Mouse (Mus musculus) hindbrain, embryonic 12.5 days (tissue): Measurements from ENCODE around the gene Pnkd. TPM values are rescaled to one million over a fixed set of nuclear protein-coding genes. Genes with fewer than 3 reads are reported as not detected.
A peak's percentile ranks its signal among the peaks of the same experiment; 100 is the strongest.

Experiments used
- ATAC-seq: fragments of 200-750 bp; cut with Nextera tagmentation; 2 replicates; pipeline ENCODE4 v1.8.0; 2017; ENCODE audit warnings: moderate TSS enrichment; ENCODE audit not compliant: low FRiP score
- H3K27ac ChIP-seq: fragments of 300-500 bp; sonication (generic); 2 replicates; pipeline ENCODE4 v1.5.1; 2016; ENCODE audit warnings: mild to moderate bottlenecking
- H3K27me3 ChIP-seq: fragments of 300-500 bp; sonication (generic); 2 replicates; pipeline ENCODE4 v1.6.1; 2016; ENCODE audit warnings: mild to moderate bottlenecking
- H3K36me3 ChIP-seq: fragments of 300-500 bp; sonication (generic); 2 replicates; pipeline ENCODE4 v1.6.1; 2016; ENCODE audit warnings: mild to moderate bottlenecking
- H3K4me1 ChIP-seq: fragments of 300-500 bp; sonication (generic); 2 replicates; pipeline ENCODE4 v1.6.1; 2016
- H3K4me2 ChIP-seq: fragments of 300-500 bp; sonication (generic); replicated peaks from 2 replicates; pipeline ENCODE4 v1.6.1; 2016; ENCODE audit warnings: mild to moderate bottlenecking
- H3K4me3 ChIP-seq: fragments of 300-500 bp; sonication (generic); 2 replicates; pipeline ENCODE4 v1.5.1; 2016; ENCODE audit warnings: mild to moderate bottlenecking
- H3K9ac ChIP-seq: fragments of 300-500 bp; sonication (generic); 2 replicates; pipeline ENCODE4 v1.6.1; 2016; ENCODE audit warnings: mild to moderate bottlenecking, moderate library complexity
- H3K9me3 ChIP-seq: fragments of 300-500 bp; sonication (generic); replicated peaks from 2 replicates; pipeline ENCODE4 v1.6.1; 2016; ENCODE audit warnings: mild to moderate bottlenecking
- WGBS: fragments of 180-500 bp; shearing (Covaris S2); methylation state at CpG from one replicate; pipeline ENCODE4 v1.1.7; 2016; 5-methylcytosine and 5-hydroxymethylcytosine counted together
- polyA plus RNA-seq: library from polyadenylated mRNA; unstranded; fragments of >200 nt; fragmentation: Nextera tagmentation; extraction: Ambion mirVana; gene quantifications from 2 replicates; pipeline ENCODE4 v1.2.1, GENCODE M21; 2016

Gene Pnkd
- polyA plus RNA-seq, 1 experiment from 2014 or later, result 94.0 TPM

- no peaks in the 10 kb centered on the region for H3K27me3 ChIP-seq
- H3K27ac ChIP-seq, result no peak overlapping the region
- ATAC-seq, result no peak
- no peaks in the 10 kb centered on the region for H3K9me3 ChIP-seq
- no peak overlapping the region for H3K9ac ChIP-seq
- peaks cover 22% of the 10 kb centered on the region for H3K4me1 ChIP-seq
- no peak overlapping the region for H3K4me3 ChIP-seq
- peaks cover 36% of the 10 kb centered on the region for H3K36me3 ChIP-seq
- H3K4me2 ChIP-seq, result no peak overlapping the region
- WGBS, result 85% methylated on average over 8 of the region's 8 CpGs
Measured at GRCm38 (mm10) chr1:74293306-74293960, 8.7 kb downstream of the Pnkd start.

- Histone ChIP-seq H3K4me2 (no peak overlapping the region), H3K9ac (no peak overlapping the region), H3K4me3 (no peak overlapping the region), H3K4me1 (peaks cover 22% of the 10 kb centered on the region), H3K27me3 (no peaks in the 10 kb centered on the region), H3K9me3 (no peaks in the 10 kb centered on the region), H3K36me3 (peaks cover 31% of the 10 kb centered on the region), H3K27ac (no peak overlapping the region)
- no peak for ATAC-seq
- 93% methylated on average over 3 of the region's 3 CpGs for WGBS
Measured at GRCm38 (mm10) chr1:74294090-74294643, 9.4 kb downstream of the Pnkd start.

GRCm38 (mm10) chr1:74294733-74295455, 10.2 kb downstream of the Pnkd start:
- H3K4me2 ChIP-seq, result peak overlapping the region; percentile 32; the same call in 1 of the 2 replicates
- peak; percentile 4; the same call in 1 of the 2 replicates for ATAC-seq

GRCm38 (mm10) chr1:74295456-74296171, 10.9 kb downstream of the Pnkd start:
- no peaks in the 10 kb centered on the region for H3K9me3 ChIP-seq
- H3K4me1 ChIP-seq, result peaks cover 22% of the 10 kb centered on the region
- H3K4me3 ChIP-seq, result no peak overlapping the region; the same call in 1 of the 2 replicates
- no peaks in the 10 kb centered on the region for H3K27me3 ChIP-seq
- peak overlapping the region; percentile 54 for H3K9ac ChIP-seq
- 26% methylated on average over 9 of the region's 9 CpGs for WGBS
- peak overlapping the region; percentile 86 for H3K27ac ChIP-seq
- ATAC-seq, result peak; percentile 86
- H3K4me2 ChIP-seq, result peak overlapping the region; percentile 32
- peaks cover 17% of the 10 kb centered on the region for H3K36me3 ChIP-seq

More at GRCm38 (mm10) chr1:74294733-74295455, 10.2 kb downstream of the Pnkd start:
- peaks cover 24% of the 10 kb centered on the region for H3K36me3 ChIP-seq
- peaks cover 22% of the 10 kb centered on the region for H3K4me1 ChIP-seq
- H3K27me3 ChIP-seq, result no peaks in the 10 kb centered on the region
- no peak overlapping the region for H3K4me3 ChIP-seq
- 90% methylated on average over 6 of the region's 6 CpGs for WGBS
- H3K27ac ChIP-seq, result peak overlapping the region; percentile 86
- peak overlapping the region; percentile 54; the same call in 1 of the 2 replicates for H3K9ac ChIP-seq
- H3K9me3 ChIP-seq, result no peaks in the 10 kb centered on the region

GRCm38 (mm10) chr1:74296477-74296876, 11.7 kb downstream of the Pnkd start:
- no peak overlapping the region for H3K4me3 ChIP-seq
- 67% methylated on average over 6 of the region's 6 CpGs for WGBS
- H3K36me3 ChIP-seq, result peaks cover 14% of the 10 kb centered on the region; the same call in 1 of the 2 replicates
- 0 out of 2 replicates have a peak overlapping the region, but pooled peaks have one; percentile 54 for H3K9ac ChIP-seq
- no peak for ATAC-seq
- H3K27me3 ChIP-seq, result no peaks in the 10 kb centered on the region
- H3K4me2 ChIP-seq, result no peak overlapping the region
- H3K9me3 ChIP-seq, result no peaks in the 10 kb centered on the region
- peak overlapping the region; percentile 86 for H3K27ac ChIP-seq
- peaks cover 22% of the 10 kb centered on the region for H3K4me1 ChIP-seq

GRCm38 (mm10) chr1:74297269-74297668, 12.5 kb downstream of the Pnkd start:
- H3K4me3 ChIP-seq, result no peak overlapping the region
- H3K4me2 ChIP-seq, result no peak overlapping the region
- 80% methylated on average over 3 of the region's 3 CpGs for WGBS
- 0 out of 2 replicates have a peak, but pooled peaks cover 11% of the 10 kb centered on the region for H3K36me3 ChIP-seq
- H3K27me3 ChIP-seq, result no peaks in the 10 kb centered on the region
- peak overlapping the region; percentile 86; the same call in 1 of the 2 replicates for H3K27ac ChIP-seq
- peaks cover 22% of the 10 kb centered on the region for H3K4me1 ChIP-seq
- ATAC-seq, result no peak
- H3K9me3 ChIP-seq, result no peaks in the 10 kb centered on the region
- no peak overlapping the region for H3K9ac ChIP-seq

GRCm38 (mm10) chr1:74298157-74298750, 13.5 kb downstream of the Pnkd start:
- Histone ChIP-seq H3K4me3 (no peak overlapping the region), H3K4me1 (peaks cover 23% of the 10 kb centered on the region), H3K9ac (no peak overlapping the region), H3K36me3 (0 out of 2 replicates have a peak, but pooled peaks cover 6% of the 10 kb centered on the region), H3K27ac (no peak overlapping the region), H3K27me3 (peaks cover 5% of the 10 kb centered on the region; the same call in 1 of the 2 replicates), H3K4me2 (no peak overlapping the region), H3K9me3 (no peaks in the 10 kb centered on the region)
- ATAC-seq, result no peak
- 82% methylated on average over 5 of the region's 5 CpGs for WGBS

- no peak overlapping the region for H3K27ac ChIP-seq
- no peak overlapping the region for H3K9ac ChIP-seq
- H3K36me3 ChIP-seq, result 0 out of 2 replicates have a peak, but pooled peaks cover 6% of the 10 kb centered on the region
- H3K4me2 ChIP-seq, result no peak overlapping the region
- H3K4me3 ChIP-seq, result no peak overlapping the region
- H3K4me1 ChIP-seq, result peaks cover 31% of the 10 kb centered on the region
- peaks cover 13% of the 10 kb centered on the region for H3K27me3 ChIP-seq
- no peak for ATAC-seq
- WGBS, result 78% methylated on average over 5 of the region's 5 CpGs
- H3K9me3 ChIP-seq, result no peaks in the 10 kb centered on the region
Measured at GRCm38 (mm10) chr1:74298996-74299395, 14.3 kb downstream of the Pnkd start.

- no peak for ATAC-seq
- Histone ChIP-seq H3K27me3 (peaks cover 18% of the 10 kb centered on the region), H3K4me2 (no peak overlapping the region), H3K27ac (no peak overlapping the region), H3K9me3 (no peaks in the 10 kb centered on the region), H3K9ac (no peak overlapping the region), H3K4me3 (no peak overlapping the region), H3K36me3 (0 out of 2 replicates have a peak, but pooled peaks cover 6% of the 10 kb centered on the region), H3K4me1 (peaks cover 28% of the 10 kb centered on the region)
- WGBS, result 83% methylated on average over 6 of the region's 6 CpGs
Measured at GRCm38 (mm10) chr1:74300347-74301110, 15.8 kb downstream of the Pnkd start.

GRCm38 (mm10) chr1:74302229-74302628, 17.5 kb downstream of the Pnkd start:
- no peak for ATAC-seq
- 0 out of 2 replicates have a peak, but pooled peaks cover 3% of the 10 kb centered on the region for H3K36me3 ChIP-seq
- no peak overlapping the region for H3K27ac ChIP-seq
- no peak overlapping the region for H3K9ac ChIP-seq
- 93% methylated on average over 7 of the region's 7 CpGs for WGBS
- no peak overlapping the region for H3K4me2 ChIP-seq
- no peaks in the 10 kb centered on the region for H3K9me3 ChIP-seq
- peaks cover 13% of the 10 kb centered on the region for H3K4me1 ChIP-seq
- peaks cover 18% of the 10 kb centered on the region for H3K27me3 ChIP-seq
- H3K4me3 ChIP-seq, result no peak overlapping the region

GRCm38 (mm10) chr1:74302835-74303234, 18.1 kb downstream of the Pnkd start:
- no peak overlapping the region for H3K4me2 ChIP-seq
- 0 out of 2 replicates have a peak, but pooled peaks cover 3% of the 10 kb centered on the region for H3K36me3 ChIP-seq
- H3K9me3 ChIP-seq, result no peaks in the 10 kb centered on the region
- H3K9ac ChIP-seq, result no peak overlapping the region
- H3K4me3 ChIP-seq, result no peak overlapping the region
- peaks cover 12% of the 10 kb centered on the region for H3K4me1 ChIP-seq
- H3K27me3 ChIP-seq, result peaks cover 18% of the 10 kb centered on the region
- no peak for ATAC-seq
- no peak overlapping the region for H3K27ac ChIP-seq
- WGBS, result 74% methylated on average over 2 of the region's 2 CpGs
